ENCODE assay signal across 9 mouse cellular contexts in the genomic region with DNA sequence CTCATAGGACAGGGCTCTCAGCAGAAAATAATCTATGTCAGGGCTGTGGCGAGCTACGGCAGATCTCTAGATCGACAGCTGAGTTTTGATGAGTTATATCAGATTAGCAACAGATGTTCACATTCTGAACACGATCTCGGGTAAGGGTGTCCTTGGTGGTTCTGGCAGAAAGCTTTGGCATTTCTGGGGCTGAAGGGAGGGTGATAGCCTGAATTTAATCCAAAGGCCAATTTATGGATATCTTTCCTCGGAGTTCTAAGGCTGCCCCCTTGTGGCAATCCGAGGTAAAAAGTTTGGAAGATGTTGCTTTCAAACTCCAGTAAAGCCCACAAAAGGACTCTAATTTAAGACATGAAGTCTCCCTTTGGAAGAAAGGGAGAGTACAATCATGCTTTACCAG.
A peak's percentile ranks its signal among the peaks of the same experiment; 100 is the strongest.
DNase-seq lines count a peak whose midpoint lies in the region; ATAC-seq lines count a peak whose summit lies in the region.
"Had no signal": no experiment of that assay in that cellular context is flagged by ENCODE, and none has a peak within 500 bp of the region (broad histone marks: within the 10 kb centered on the region; RNA-seq: fewer than 3 reads in every experiment).

No protein-coding gene starts in this region.

- H3K4me3 ChIP-seq in hindbrain, embryonic 14.5 days (replicated peaks; ENCODE audit: low read length) = no peak overlapping the region
- H3K4me3 ChIP-seq in hindbrain, embryonic 13.5 days = no peak overlapping the region
- H3K4me3 ChIP-seq: neural tube, embryonic 13.5 days had no signal

- H3K9ac ChIP-seq in hindbrain, embryonic 14.5 days = no peak overlapping the region
- no peak overlapping the region for H3K9ac ChIP-seq in hindbrain, embryonic 13.5 days
- H3K9ac ChIP-seq: neural tube, embryonic 13.5 days had no signal

- no peaks in the 10 kb centered on the region for H3K4me1 ChIP-seq in hindbrain, embryonic 14.5 days (replicated peaks; ENCODE audit: control insufficient read depth, insufficient read depth, low read length)
- H3K4me1 ChIP-seq in hindbrain, embryonic 13.5 days (replicated peaks) = no peaks in the 10 kb centered on the region
- H3K4me1 ChIP-seq: neural tube, embryonic 13.5 days had no signal

- ATAC-seq in hindbrain, embryonic 14.5 days (ENCODE audit: low FRiP score) = no peak
- no peak; the same call in 1 of the 2 replicates for ATAC-seq in hindbrain, embryonic 13.5 days (ENCODE audit: low FRiP score)

- H3K9me3 ChIP-seq in hindbrain, embryonic 14.5 days (ENCODE audit: control insufficient read depth, low read length) = no peaks in the 10 kb centered on the region
- H3K9me3 ChIP-seq in hindbrain, embryonic 13.5 days = no peaks in the 10 kb centered on the region
- H3K9me3 ChIP-seq: neural tube, embryonic 13.5 days had no signal

- intact Hi-C loops in left cerebral cortex, postnatal 4 days (cut with DNase I) = no loop called here

- H3K27me3 ChIP-seq in hindbrain, embryonic 14.5 days (ENCODE audit: control insufficient read depth, insufficient read depth, low read length) = no peaks in the 10 kb centered on the region
- H3K27me3 ChIP-seq in hindbrain, embryonic 13.5 days = no peaks in the 10 kb centered on the region
- H3K27me3 ChIP-seq: neural tube, embryonic 13.5 days had no signal

- H3K27ac ChIP-seq in hindbrain, embryonic 14.5 days = no peak overlapping the region
- H3K27ac ChIP-seq in hindbrain, embryonic 13.5 days = no peak overlapping the region
- H3K27ac ChIP-seq: neural tube, embryonic 13.5 days had no signal

- WGBS in hindbrain, embryonic 14.5 days = 40% methylated on average over 7 of the region's 7 CpGs
- WGBS in hindbrain, embryonic 13.5 days = 41% methylated on average over 7 of the region's 7 CpGs

- peak; percentile 79 for DNase-seq in hindbrain, embryonic 14.5 days (ENCODE audit: low spot score)
- peak; percentile 35 for DNase-seq in R1 (ENCODE audit: low read depth, low spot score)
- peak; percentile 85 to 86 for DNase-seq in cerebellum, postnatal 14 days
- DNase-seq in frontal cortex, postnatal 14 days (ENCODE audit: low spot score in 2 of 2) = peak; percentile 13 to 51
- DNase-seq in left cerebral cortex, postnatal 4 days = peak; percentile 79
- peak; percentile 34 for DNase-seq in right cerebral cortex, postnatal 25 days
- no peak for DNase-seq in spleen, postnatal 14 days (ENCODE audit: low spot score in 2 of 2)

- H3K36me3 ChIP-seq in hindbrain, embryonic 14.5 days (replicated peaks; ENCODE audit: control insufficient read depth, insufficient read depth) = no peaks in the 10 kb centered on the region
- H3K36me3 ChIP-seq in hindbrain, embryonic 13.5 days = no peaks in the 10 kb centered on the region
- H3K36me3 ChIP-seq: neural tube, embryonic 13.5 days had no signal

- no peak overlapping the region for H3K4me2 ChIP-seq in hindbrain, embryonic 14.5 days (replicated peaks)
- no peak overlapping the region for H3K4me2 ChIP-seq in hindbrain, embryonic 13.5 days
- H3K4me2 ChIP-seq: neural tube, embryonic 13.5 days had no signal

Comparison
In these comparisons a context has a peak if more than half of its experiments do, and no peak if none do; other contexts are left out.
1. DNase-seq: peak in hindbrain, embryonic 14.5 days (single experiment), R1 (single experiment), cerebellum, postnatal 14 days (2 of 2), frontal cortex, postnatal 14 days (2 of 2), left cerebral cortex, postnatal 4 days (single experiment) and right cerebral cortex, postnatal 25 days (single experiment); none in spleen, postnatal 14 days (0 of 2).